Mouse (Mus musculus) CH12.LX (cell line): Measurements from ENCODE around the gene Hyou1.
"Not testable (repeated sequence)": the region's sequence is repeated elsewhere in the genome, so short reads cannot be mapped to it uniquely, and the experiment has no call there.

Source experiments
- CHD2 ChIP-seq: IDR thresholded peaks from 2 replicates; pipeline ENCODE4 v1.6.1; 2011; ENCODE audit warnings: low read length, improper control_type of control experiment
- CTCF ChIP-seq, 2 experiments: IDR thresholded peaks in 1 of 2; conservative IDR thresholded peaks in 1 of 2; 2 replicates each; pipeline ENCODE4 v1.5.1; 2011 to 2012; ENCODE audit warnings: low read depth in 2 of 2, low read length in 2 of 2, improper control_type of control experiment in 1 of 2, inconsistent platforms in 1 of 2, mild to moderate bottlenecking in 1 of 2, moderate library complexity in 1 of 2
- EP300 ChIP-seq: IDR thresholded peaks from 2 replicates; pipeline ENCODE4 v1.6.1; 2011; ENCODE audit warnings: low read length, improper control_type of control experiment
- HCFC1 ChIP-seq: IDR thresholded peaks from 2 replicates; pipeline ENCODE4 v1.6.1; 2012; ENCODE audit warnings: low read depth, mild to moderate bottlenecking, inconsistent platforms, low read length, improper control_type of control experiment
- MAX ChIP-seq: IDR thresholded peaks from 2 replicates; pipeline ENCODE4 v1.6.1; 2011; ENCODE audit warnings: low read length, improper control_type of control experiment
- MAZ ChIP-seq: IDR thresholded peaks from 2 replicates; pipeline ENCODE4 v1.6.1; 2012; ENCODE audit warnings: low read depth, mild to moderate bottlenecking, inconsistent platforms, low read length, improper control_type of control experiment, moderate library complexity
- MEF2A ChIP-seq: IDR thresholded peaks from 2 replicates; pipeline ENCODE4 v1.6.1; 2014; ENCODE audit warnings: low read depth, mild to moderate bottlenecking, inconsistent platforms, low read length, improper control_type of control experiment, borderline replicate concordance
- PAX5 ChIP-seq: IDR thresholded peaks from 2 replicates; pipeline ENCODE4 v1.6.1; 2012; ENCODE audit warnings: low read length, inconsistent platforms, mixed read lengths
- POLR2A ChIP-seq: IDR thresholded peaks from 2 replicates; pipeline ENCODE4 v1.6.1; 2011; ENCODE audit warnings: low read depth, mild to moderate bottlenecking, improper control_type of control experiment, low read length
- RAD21 ChIP-seq: IDR thresholded peaks from 2 replicates; pipeline ENCODE4 v1.6.1; 2011; ENCODE audit warnings: low read depth, mild to moderate bottlenecking, low read length, improper control_type of control experiment, moderate library complexity
- SIN3A ChIP-seq: IDR thresholded peaks from 2 replicates; pipeline ENCODE4 v1.6.1; 2012; ENCODE audit warnings: low read length, improper control_type of control experiment, inconsistent platforms
- USF1 ChIP-seq: IDR thresholded peaks from 2 replicates; pipeline ENCODE4 v1.6.1; 2014; ENCODE audit warnings: low read depth, mild to moderate bottlenecking, inconsistent platforms, low read length, improper control_type of control experiment
- ZKSCAN1 ChIP-seq: IDR thresholded peaks from 2 replicates; pipeline ENCODE4 v1.6.1; 2012; ENCODE audit warnings: low read depth, inconsistent platforms, low read length, improper control_type of control experiment, borderline replicate concordance
- ZNF384 ChIP-seq: IDR thresholded peaks from 2 replicates; pipeline ENCODE4 v1.6.1; 2012; ENCODE audit warnings: low read depth, low read length, improper control_type of control experiment, inconsistent platforms

GRCm38 (mm10) chr9:44336513-44336912 is 42.8 kb upstream of the Hyou1 start:
- TF ChIP-seq RAD21; MAZ; EP300; MEF2A; SIN3A; MAX; ZKSCAN1; USF1; ZNF384; CTCF (conservative IDR thresholded peaks at IDR 0.05 in 1 of 2, IDR thresholded peaks at IDR 0.05 in 1 of 2; ENCODE audit: low read depth in 2 of 2, low read length in 2 of 2); PAX5; HCFC1: not testable (repeated sequence)
- peak; percentile 48; the same call in 1 of the 2 replicates for TF ChIP-seq POLR2A
- TF ChIP-seq CHD2, result peak; percentile 34
